Mouse (Mus musculus) MEL-GATA-1-ER (cell line): Measurements from ENCODE around the gene Renbp.

Experiments
- DNase-seq: peaks from one replicate; pipeline ENCODE4 v3.0.0-alpha.2; 2012; ENCODE audit warnings: low read depth; ENCODE audit errors: extremely low read depth

The Renbp gene

DNA sequence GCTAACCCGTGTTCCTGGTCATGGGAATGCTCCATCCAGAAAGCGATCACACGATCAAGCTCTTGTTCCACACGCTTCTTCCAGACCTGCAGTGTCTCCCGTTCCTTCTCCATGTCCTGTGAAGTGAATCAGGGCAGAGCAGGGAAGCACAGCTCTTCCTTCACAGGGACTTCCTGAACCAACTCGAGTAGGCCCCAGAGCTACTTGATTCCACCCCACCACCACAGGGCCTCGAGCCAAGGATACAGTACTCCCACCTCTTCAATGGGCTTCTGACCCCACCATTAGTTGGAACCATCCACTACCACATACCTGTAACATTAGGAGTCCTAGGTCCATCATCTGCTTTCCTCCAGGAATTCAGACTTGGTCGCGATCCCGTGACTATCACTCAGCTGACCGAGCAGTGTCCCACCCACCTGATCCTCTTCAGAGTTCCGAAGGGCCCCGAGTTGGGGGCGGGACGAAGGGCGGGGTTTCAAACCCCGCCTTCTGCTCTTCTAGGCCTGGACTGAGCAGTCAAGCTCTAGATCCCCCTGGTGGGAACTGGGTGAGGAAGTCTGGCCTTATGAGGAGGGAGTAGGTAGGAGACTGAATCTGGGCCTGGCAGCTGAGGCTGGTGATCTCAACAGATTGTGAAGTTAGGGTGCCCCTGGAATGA is at the start of gene Renbp:
Renbp (minus strand) TSS at position 449 of the 661 bp plus-strand sequence.
- DNase-seq = peak; percentile 88

GRCm38 (mm10) chrX:73977783-73978182 is 47.1 kb upstream of the Renbp start:
- no peak for DNase-seq

DNA sequence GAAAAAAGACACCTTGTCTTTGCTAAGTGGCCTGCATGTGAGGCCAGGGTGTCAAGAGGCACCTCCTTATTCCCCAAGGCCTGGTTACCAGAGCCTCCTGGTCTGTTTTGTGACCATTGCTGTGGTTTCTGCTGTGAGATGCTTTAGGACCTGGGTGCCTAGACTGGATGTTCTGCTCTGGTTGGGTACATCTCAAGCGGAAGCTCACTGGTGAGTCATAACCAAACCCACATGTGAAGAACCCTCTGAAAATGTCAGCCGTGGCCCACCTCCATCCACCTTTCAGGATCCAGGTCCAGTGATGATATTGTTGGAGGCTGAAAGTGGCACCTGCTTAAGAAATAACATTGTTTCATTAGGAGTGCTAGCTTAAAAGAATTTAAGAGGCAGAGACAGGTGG is 45.6 kb upstream of the Renbp start:
- no peak for DNase-seq

DNA sequence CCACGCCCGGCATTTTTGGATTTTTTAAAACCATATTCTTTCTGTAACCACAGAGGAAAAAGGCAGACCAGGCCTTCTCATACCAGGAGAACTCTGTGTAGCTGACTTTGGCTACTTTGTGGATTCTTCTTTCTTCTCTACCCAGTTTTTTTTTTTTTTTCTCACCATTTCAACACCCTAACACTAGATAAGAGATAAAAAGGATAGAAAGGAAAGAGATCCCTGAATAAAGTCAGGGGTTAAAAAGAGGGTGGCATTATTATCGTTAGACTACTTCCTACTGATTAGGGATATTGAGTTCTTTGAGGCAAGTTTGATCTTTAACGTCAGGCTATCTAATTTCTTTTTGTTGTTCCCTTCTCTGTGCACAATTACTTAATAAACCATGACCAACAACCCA is 42.1 kb upstream of the Renbp start:
- DNase-seq = no peak

DNA sequence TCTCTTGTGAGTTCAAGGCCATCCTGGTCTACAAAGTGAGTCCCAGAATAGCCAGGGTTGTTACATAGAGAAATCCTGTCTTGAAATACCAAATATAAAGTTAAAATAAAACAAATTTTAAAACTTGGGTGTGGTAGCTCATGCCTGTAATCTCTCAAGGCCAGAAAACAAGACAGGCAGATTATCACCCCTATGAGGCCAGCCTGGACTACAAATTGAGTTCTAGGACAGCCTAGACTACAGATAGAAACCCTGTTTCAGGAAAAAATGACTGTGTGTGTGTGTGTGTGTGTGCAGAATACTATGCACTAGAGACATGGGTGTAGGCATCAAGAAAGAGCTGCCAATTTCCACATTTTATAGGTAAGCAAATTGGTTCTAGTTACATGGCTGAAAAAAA is 40.1 kb upstream of the Renbp start:
- DNase-seq = no peak

DNA sequence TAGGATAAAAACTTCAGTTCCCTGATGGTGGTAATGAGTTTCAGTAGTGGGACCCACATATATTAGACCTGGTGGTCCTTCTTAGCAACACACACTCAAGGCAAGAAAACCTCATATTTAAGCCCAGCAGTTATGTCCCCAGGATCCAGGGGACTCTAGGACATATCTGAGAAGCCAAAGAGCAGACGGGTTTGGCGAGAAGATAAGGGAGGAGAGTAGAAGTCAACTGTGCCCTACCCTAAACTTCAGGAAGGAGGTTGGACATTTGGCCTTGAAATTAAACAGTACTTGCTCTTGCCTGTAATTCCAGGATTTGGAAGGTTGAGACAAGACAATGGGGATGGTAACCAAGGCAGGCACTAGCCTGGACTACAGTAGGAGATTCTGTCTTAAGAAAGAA is 39.1 kb upstream of the Renbp start:
- peak; percentile 57 for DNase-seq

- DNase-seq = peak; percentile 63
These were observed 38.5 kb upstream of the Renbp start for GRCm38 (mm10) chrX:73969167-73969566.

GRCm38 (mm10) chrX:73967177-73968075 is 36.8 kb upstream of the Renbp start:
- DNase-seq = peak; percentile 94

DNA sequence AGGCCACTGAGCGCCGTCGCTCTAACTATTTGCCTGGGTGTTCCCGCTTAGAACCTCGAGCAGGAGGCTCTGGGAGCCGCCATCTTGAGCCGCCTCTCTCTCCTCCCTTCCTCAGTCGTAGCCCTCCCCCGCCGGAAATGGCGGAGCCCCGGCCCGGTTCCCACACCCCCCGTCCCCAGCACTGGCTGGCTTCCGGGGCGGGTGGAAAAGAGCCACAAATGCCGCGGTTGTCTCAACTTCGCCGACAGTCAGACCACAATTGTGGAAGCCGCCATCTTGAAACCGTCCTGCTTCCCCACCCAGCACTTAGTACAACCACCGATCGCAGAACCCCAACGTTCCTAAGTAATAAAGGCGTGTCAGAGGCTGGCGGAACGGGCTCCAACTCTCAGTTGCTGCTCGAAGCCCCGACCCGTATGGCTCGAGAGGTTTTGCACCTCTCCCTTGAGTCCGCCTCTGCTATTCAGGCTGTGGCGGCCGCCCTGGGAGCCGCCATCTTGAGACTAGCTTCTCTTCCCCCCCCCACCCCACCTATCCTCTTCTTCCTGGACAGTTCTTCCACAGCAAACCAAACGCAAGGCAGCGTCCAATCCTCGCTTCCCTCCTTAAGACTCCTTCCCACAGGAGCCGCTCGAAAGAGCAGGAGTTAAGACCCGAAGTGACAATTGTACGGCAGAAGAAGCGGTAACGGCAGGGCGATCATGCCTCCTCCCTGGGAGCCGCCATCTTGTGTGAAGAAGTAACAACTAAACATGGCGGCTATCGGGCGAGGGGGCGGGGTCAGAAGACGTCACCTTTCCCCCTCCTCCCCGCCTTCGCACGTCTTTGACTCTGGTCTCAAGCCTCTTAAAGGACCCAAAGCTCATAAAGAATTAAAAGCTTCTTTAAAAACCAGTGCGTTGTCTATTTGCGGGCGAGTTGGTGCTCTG is 35.9 kb upstream of the Renbp start, which contains the start of gene Hcfc1:
Hcfc1 (minus strand) TSS at position 110 of the 929 bp plus-strand sequence.
- peak; percentile 72 for DNase-seq

DNA sequence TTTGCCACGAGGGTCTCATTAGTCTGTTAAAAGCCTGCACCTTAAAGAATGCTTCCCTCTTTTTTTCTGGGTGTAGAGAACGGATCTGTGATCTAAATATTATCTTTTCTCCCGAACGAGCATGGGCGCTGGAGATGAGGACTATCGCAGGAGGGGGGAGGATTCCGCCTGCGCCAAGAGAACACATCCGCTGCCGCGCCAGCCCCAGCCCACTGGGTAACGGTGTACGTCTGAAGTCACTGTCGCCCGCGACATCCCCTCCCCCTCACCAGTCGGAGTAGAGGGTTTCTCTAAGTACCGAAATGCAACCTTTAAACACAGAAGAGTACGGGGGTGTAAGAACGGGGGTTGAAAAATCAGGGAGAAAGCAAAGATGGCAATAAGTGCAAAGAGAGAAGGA is 34.7 kb upstream of the Renbp start:
- peak; percentile 64 for DNase-seq

- no peak for DNase-seq
These were observed 33.7 kb upstream of the Renbp start for GRCm38 (mm10) chrX:73964363-73964762.

DNA sequence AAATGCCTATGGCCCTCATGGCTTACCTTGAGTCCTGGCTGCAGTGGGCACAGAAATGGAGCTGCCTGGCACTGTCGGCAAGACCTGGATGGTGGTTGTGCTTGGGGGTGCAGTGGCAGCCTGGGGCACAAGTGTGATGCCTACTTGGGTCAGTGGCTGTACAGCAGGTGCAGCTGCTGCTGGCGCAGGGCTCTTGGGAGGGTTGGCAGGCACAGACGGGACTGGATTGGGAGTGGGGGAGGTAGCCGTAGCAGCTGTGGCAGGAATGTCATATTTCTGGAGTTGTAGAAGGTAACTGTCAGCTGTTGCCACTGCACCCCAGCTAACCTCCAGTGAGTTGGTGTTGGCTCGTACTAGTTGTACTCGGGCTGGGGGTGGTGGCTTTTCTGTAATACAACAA is 24.3 kb upstream of the Renbp start:
- no peak for DNase-seq

- DNase-seq = no peak
These were observed 22.0 kb upstream of the Renbp start for GRCm38 (mm10) chrX:73952603-73953002.

DNA sequence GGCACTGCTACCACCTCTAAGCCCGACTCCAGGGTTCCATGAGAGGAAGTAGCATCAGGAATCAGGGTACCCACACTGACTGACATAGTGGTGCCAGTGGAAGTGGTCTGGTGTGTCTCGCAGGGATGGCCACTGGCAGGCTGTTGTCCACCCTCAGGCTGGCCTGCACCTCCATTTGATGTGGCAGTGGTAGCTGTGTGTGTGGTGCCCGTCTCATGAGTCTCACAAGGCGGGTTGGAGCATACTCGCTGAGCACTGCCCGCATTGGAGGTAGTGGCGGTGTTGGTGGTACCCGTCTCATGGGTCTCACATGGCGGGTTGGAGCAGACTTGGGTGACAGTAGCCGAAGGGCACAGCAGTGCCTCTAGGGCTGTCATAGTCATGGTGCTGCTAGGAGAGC is 18.7 kb upstream of the Renbp start:
- no peak for DNase-seq

GRCm38 (mm10) chrX:73948647-73949046 is 18.0 kb upstream of the Renbp start:
- DNase-seq = peak; percentile 66

- no peak for DNase-seq
These were observed 16.2 kb upstream of the Renbp start for GRCm38 (mm10) chrX:73946896-73947295.

- DNase-seq = no peak
These were observed 11.6 kb upstream of the Renbp start for GRCm38 (mm10) chrX:73942294-73942693.

- no peak for DNase-seq
These were observed 11.2 kb upstream of the Renbp start for GRCm38 (mm10) chrX:73941860-73942259.

DNA sequence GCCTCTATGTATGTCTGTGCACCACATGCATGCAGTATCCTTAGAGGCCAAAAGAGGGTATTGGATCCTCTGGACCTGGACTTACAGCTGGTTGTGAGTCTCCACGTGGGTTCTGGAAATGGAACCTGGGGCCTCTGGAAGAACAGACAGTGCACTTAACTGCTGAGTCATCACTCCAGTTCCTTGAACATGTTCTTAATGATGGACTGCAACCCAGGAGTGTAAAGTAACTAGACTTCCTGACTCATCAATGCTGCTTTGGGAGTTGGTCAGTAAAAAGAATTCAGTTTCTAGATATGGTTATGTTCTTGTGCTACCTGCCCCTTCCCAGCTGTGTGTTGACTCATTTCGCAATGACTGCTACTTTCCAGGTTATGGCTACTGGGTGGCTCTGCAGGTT is 1.2 kb upstream of the Renbp start:
- no peak for DNase-seq

DNA sequence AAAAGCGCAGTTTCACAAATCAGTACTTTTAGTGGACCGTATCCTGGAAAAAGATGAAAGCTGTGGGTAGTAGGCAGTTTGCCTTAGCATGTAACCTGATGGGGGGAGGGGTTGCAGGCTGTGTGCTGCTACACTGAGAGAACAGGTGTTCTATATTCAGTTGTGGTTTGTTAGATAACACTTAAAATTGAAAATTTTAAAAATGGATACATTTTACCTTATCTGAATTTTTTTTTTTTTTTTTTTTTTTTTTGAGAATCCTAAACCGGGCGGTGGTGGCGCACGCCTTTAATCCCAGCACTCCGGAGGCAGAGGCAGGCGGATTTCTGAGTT is 8.1 kb downstream of the Renbp start:
- DNase-seq = no peak

GRCm38 (mm10) chrX:73921823-73922549 is 8.7 kb downstream of the Renbp start, which contains the start of the genes Arhgap4 and Naa10:
Gene Arhgap4 (minus strand): TSS chrX:73921870.
Gene Naa10 (minus strand): TSS chrX:73921944.
- peak; percentile 96 for DNase-seq
